Mouse (Mus musculus): ENCODE measurements around the gene Vdac2.

The Vdac2 gene

GRCm38 (mm10) chr14:21851996-21852791 lies 27.2 kb downstream of the Vdac2 start:
- no peak for DNase-seq (ENCODE audit: low read depth)

- peak; percentile 85 for DNase-seq (ENCODE audit: low read depth)
Observed at GRCm38 (mm10) chr14:21853456-21854109, 28.5 kb downstream of the Vdac2 start.

- no peak for DNase-seq (ENCODE audit: low read depth)
Observed at GRCm38 (mm10) chr14:21854271-21854670, 29.2 kb downstream of the Vdac2 start.

- no peak for DNase-seq (ENCODE audit: low read depth)
Observed at GRCm38 (mm10) chr14:21855961-21856360, 30.9 kb downstream of the Vdac2 start.

GRCm38 (mm10) chr14:21856886-21857285 lies 31.8 kb downstream of the Vdac2 start:
- no peak for DNase-seq (ENCODE audit: low read depth)

- no peak for DNase-seq (ENCODE audit: low read depth)
Observed at GRCm38 (mm10) chr14:21866291-21866690, 41.3 kb downstream of the Vdac2 start.

- DNase-seq (ENCODE audit: low read depth) = no peak
Observed at GRCm38 (mm10) chr14:21866816-21867215, 41.8 kb downstream of the Vdac2 start.

- peak; percentile 29 for DNase-seq (ENCODE audit: low read depth)
Observed at GRCm38 (mm10) chr14:21890430-21890829, 65.4 kb downstream of the Vdac2 start.

GRCm38 (mm10) chr14:21891581-21892340 lies 66.7 kb downstream of the Vdac2 start:
- DNase-seq (ENCODE audit: low read depth) = no peak

GRCm38 (mm10) chr14:21892341-21892659 lies 67.3 kb downstream of the Vdac2 start:
- no peak for DNase-seq (ENCODE audit: low read depth)

Measured in c-Kit-positive CD71-negative TER-119-negative erythroid progenitor cells, embryonic 14.5 days (primary cell).